Mouse (Mus musculus) spleen, embryonic (tissue): ENCODE measurements around the gene Pgd.
"Not testable (repeated sequence)": the region's sequence is repeated elsewhere in the genome, so short reads cannot be mapped to it uniquely, and the experiment has no call there.

Experiments
- CTCF ChIA-PET: fragments of 350-600 bp; sonication (Branson Sonifier 250); formaldehyde crosslinking; loops from one replicate; lab custom pipeline; 2022; lab: Charles Lee

The Pgd gene

GRCm38 (mm10) chr4:149136116-149136850, 30.3 kb downstream of the Pgd start:
- CTCF ChIA-PET = no interaction called here

GRCm38 (mm10) chr4:149133395-149133794, 33.2 kb downstream of the Pgd start:
- CTCF ChIA-PET = no interaction called here

GRCm38 (mm10) chr4:149131789-149132565, 34.6 kb downstream of the Pgd start:
- CTCF ChIA-PET = no interaction called here

GRCm38 (mm10) chr4:149131021-149131752, 35.4 kb downstream of the Pgd start:
- CTCF ChIA-PET = interaction anchor here (0.8 kb wide), 1 partner anchor 380 kb away, joined by 5 read pairs; no protein-coding TSS in a partner anchor

GRCm38 (mm10) chr4:149128467-149128866, 38.1 kb downstream of the Pgd start:
- CTCF ChIA-PET = interaction anchor here (0.6 kb wide), 3 partner anchors 15 to 848 kb away, joined by 3 to 8 read pairs (median 7); no protein-coding TSS in a partner anchor

GRCm38 (mm10) chr4:149126663-149127062, 39.9 kb downstream of the Pgd start, which contains the start of gene Cort:
Gene Cort, minus strand, starts transcription at chr4:149126763.
- CTCF ChIA-PET = no interaction called here

- CTCF ChIA-PET = no interaction called here
Observed at GRCm38 (mm10) chr4:149126115-149126509, 40.5 kb downstream of the Pgd start.

GRCm38 (mm10) chr4:149125341-149126114, 41.0 kb downstream of the Pgd start:
- CTCF ChIA-PET = interaction anchor here (0.7 kb wide), 1 partner anchor 19 kb away, joined by 11 read pairs; no protein-coding TSS in a partner anchor

- CTCF ChIA-PET = interaction anchor here (0.8 kb wide), 1 partner anchor 17 kb away, joined by 3 read pairs; no protein-coding TSS in a partner anchor
Observed at GRCm38 (mm10) chr4:149123432-149123831, 43.1 kb downstream of the Pgd start.

- CTCF ChIA-PET = not testable (repeated sequence)
Observed at GRCm38 (mm10) chr4:149119978-149120562, 46.5 kb downstream of the Pgd start.

GRCm38 (mm10) chr4:149103875-149104561, 62.6 kb downstream of the Pgd start, which contains the start of gene Dffa:
Gene Dffa, plus strand, starts transcription at chr4:149104146.
- CTCF ChIA-PET = interaction anchor here (0.7 kb wide), 1 partner anchor 514 kb away, joined by 4 read pairs; no protein-coding TSS in a partner anchor

GRCm38 (mm10) chr4:149101456-149101855, 65.1 kb downstream of the Pgd start:
- CTCF ChIA-PET = no interaction called here

GRCm38 (mm10) chr4:149100449-149100848, 66.1 kb downstream of the Pgd start:
- CTCF ChIA-PET = interaction anchor here (0.6 kb wide), 2 partner anchors 27 to 671 kb away, joined by 3 to 5 read pairs; no protein-coding TSS in a partner anchor
